Mouse (Mus musculus) heart, postnatal 0 days (tissue): Measurements from ENCODE around the gene Sost. TPM values are rescaled to one million over a fixed set of nuclear protein-coding genes. Genes with fewer than 3 reads are reported as not detected.

Experiments
- ATAC-seq: fragments of 200-750 bp; cut with Nextera tagmentation; 2 replicates; pipeline ENCODE4 v1.8.0; 2017; ENCODE audit warnings: low read depth, moderate number of reproducible peaks, moderate library complexity; ENCODE audit not compliant: insufficient read depth
- DNase-seq: peaks from one replicate; pipeline ENCODE4 v3.0.0-alpha.2; 2016; ENCODE audit warnings: low spot score
- H3K27ac ChIP-seq: fragments of 300-500 bp; sonication (generic); 2 replicates; pipeline ENCODE4 v1.5.1; 2014; ENCODE audit warnings: low read depth, mild to moderate bottlenecking
- H3K27me3 ChIP-seq: fragments of 300-500 bp; sonication (generic); 2 replicates; pipeline ENCODE4 v1.6.1; 2014; ENCODE audit warnings: low read length, mixed read lengths; ENCODE audit not compliant: control insufficient read depth, insufficient read depth
- H3K36me3 ChIP-seq: fragments of 300-500 bp; sonication (generic); replicated peaks from 2 replicates; pipeline ENCODE4 v1.6.1; 2014; ENCODE audit warnings: low read length, mixed read lengths; ENCODE audit not compliant: control insufficient read depth, insufficient read depth
- H3K4me1 ChIP-seq: fragments of 300-500 bp; sonication (generic); 2 replicates; pipeline ENCODE4 v1.6.1; 2014; ENCODE audit warnings: antibody characterized with exemption; ENCODE audit not compliant: control insufficient read depth, insufficient read depth
- H3K4me2 ChIP-seq: fragments of 300-500 bp; sonication (generic); 2 replicates; pipeline ENCODE4 v1.6.1; 2014; ENCODE audit warnings: low read depth, mild to moderate bottlenecking, low read length, moderate library complexity
- H3K4me3 ChIP-seq: fragments of 300-500 bp; sonication (generic); 2 replicates; pipeline ENCODE4 v1.5.1; 2014; ENCODE audit warnings: low read depth, low read length
- H3K9ac ChIP-seq: fragments of 300-500 bp; sonication (generic); replicated peaks from 2 replicates; pipeline ENCODE4 v1.6.1; 2014; ENCODE audit warnings: low read depth, low read length, mixed read lengths
- H3K9me3 ChIP-seq: fragments of 300-500 bp; sonication (generic); replicated peaks from 2 replicates; pipeline ENCODE4 v1.6.1; 2016; ENCODE audit warnings: low read length; ENCODE audit not compliant: control insufficient read depth
- CTCF ChIP-seq: IDR thresholded peaks from 2 replicates; pipeline ENCODE4 v1.5.1; 2016; ENCODE audit warnings: antibody characterized with exemption, control low read depth, low read depth
- EP300 ChIP-seq: IDR thresholded peaks from 2 replicates; pipeline ENCODE4 v1.6.1; 2016; ENCODE audit warnings: antibody characterized with exemption, low read depth
- WGBS: fragments of 180-500 bp; shearing (Covaris S2); extraction: QIAGEN DNeasy Blood & Tissue Kit; methylation state at CpG from one replicate; pipeline ENCODE4 v1.1.7; 2014; 5-methylcytosine and 5-hydroxymethylcytosine counted together
- polyA plus RNA-seq: library from polyadenylated mRNA; unstranded; fragments of >200 nt; fragmentation: Nextera tagmentation; extraction: Ambion mirVana; gene quantifications from 2 replicates; pipeline ENCODE4 v1.2.1, GENCODE M21; 2015
- total RNA-seq: library from RNA; depleted of rRNA; stranded (reverse); fragments of >200 nt; gene quantifications from 2 replicates; pipeline ENCODE4 v1.2.3, GENCODE M21; 2014; ENCODE audit warnings: low replicate concordance

Gene Sost
- total and polyA plus RNA-seq, 2 experiments from 2014 or later = 2.7 to 6.5 TPM

GRCm38 (mm10) chr11:101950021-101950420 lies 16.8 kb downstream of the Sost start:
- DNase-seq = no peak
- peaks cover 24% of the 10 kb centered on the region for H3K4me1 ChIP-seq

GRCm38 (mm10) chr11:101946525-101946924 lies 20.3 kb downstream of the Sost start:
- H3K4me3 ChIP-seq = no peak overlapping the region
- H3K27ac ChIP-seq = no peak overlapping the region
- H3K4me2 ChIP-seq = no peak overlapping the region
- no peaks in the 10 kb centered on the region for H3K36me3 ChIP-seq
- no peak overlapping the region for H3K9ac ChIP-seq
- peak; percentile 8; the same call in 1 of the 2 replicates for TF ChIP-seq CTCF
- no peak for TF ChIP-seq EP300
- H3K9me3 ChIP-seq = no peaks in the 10 kb centered on the region
- 0 out of 2 replicates have a peak, but pooled peaks cover 3% of the 10 kb centered on the region for H3K27me3 ChIP-seq
- DNase-seq = no peak
- no peaks in the 10 kb centered on the region for H3K4me1 ChIP-seq
- WGBS = 44% methylated on average over 5 of the region's 5 CpGs
- no peak for ATAC-seq

More at GRCm38 (mm10) chr11:101950021-101950420, 16.8 kb downstream of the Sost start:
- Histone ChIP-seq H3K27ac (no peak overlapping the region), H3K4me3 (no peak overlapping the region), H3K4me2 (no peak overlapping the region), H3K27me3 (0 out of 2 replicates have a peak, but pooled peaks cover 3% of the 10 kb centered on the region), H3K9ac (no peak overlapping the region), H3K9me3 (no peaks in the 10 kb centered on the region), H3K36me3 (no peaks in the 10 kb centered on the region)
- WGBS = 38% methylated on average over 5 of the region's 5 CpGs
- ATAC-seq = no peak
- TF ChIP-seq CTCF (no peak), EP300 (no peak)

DNA sequence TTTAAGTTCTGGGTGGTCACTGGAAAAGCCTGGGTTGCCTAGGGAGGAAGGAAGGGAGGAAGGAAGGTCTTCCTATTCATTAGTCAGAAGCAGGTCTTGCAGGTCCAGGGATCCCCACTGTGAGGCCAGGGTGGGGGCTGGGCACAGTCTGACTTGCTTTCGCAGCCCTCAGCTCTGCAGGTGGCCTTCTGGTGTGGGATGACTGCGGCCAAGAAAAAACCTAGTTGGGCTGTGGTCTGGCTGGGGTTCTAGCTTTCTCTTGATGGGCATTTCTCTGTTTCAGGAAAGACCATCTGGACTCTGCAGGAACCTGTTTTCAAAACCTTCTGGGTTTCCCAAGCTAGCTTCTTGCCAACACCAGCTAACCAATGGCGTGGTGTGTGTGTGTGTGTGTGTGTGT lies 23.8 kb downstream of the Sost start:
- no peaks in the 10 kb centered on the region for H3K9me3 ChIP-seq
- H3K4me1 ChIP-seq = no peaks in the 10 kb centered on the region
- H3K4me3 ChIP-seq = no peak overlapping the region
- WGBS = 35% methylated on average over 3 of the region's 3 CpGs
- no peak overlapping the region for H3K9ac ChIP-seq
- H3K27me3 ChIP-seq = no peaks in the 10 kb centered on the region
- no peak for ATAC-seq
- no peaks in the 10 kb centered on the region for H3K36me3 ChIP-seq
- H3K4me2 ChIP-seq = no peak overlapping the region
- no peak for DNase-seq
- TF ChIP-seq EP300 = no peak
- no peak for TF ChIP-seq CTCF
- H3K27ac ChIP-seq = no peak overlapping the region

DNA sequence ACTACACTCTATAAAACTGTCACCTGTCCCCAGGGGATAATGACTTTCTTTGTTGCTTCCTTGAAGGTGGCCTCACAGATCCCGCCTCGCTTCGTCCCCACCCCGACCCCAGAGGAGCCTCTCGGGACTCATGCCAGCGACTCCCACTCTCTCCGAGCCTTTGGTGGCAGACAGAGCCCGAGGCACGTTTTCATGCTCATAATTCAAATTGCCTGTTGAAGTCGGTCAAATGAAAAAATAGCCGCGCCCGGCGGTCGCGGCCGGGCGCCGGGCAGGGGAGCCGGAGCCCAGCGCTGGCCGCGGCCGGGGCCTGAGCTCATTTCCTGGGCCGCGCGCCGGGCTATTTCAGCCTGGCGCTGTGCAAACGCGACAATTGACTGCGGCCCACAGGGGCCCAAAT lies 29.7 kb downstream of the Sost start:
- Histone ChIP-seq H3K36me3 (no peaks in the 10 kb centered on the region), H3K4me2 (peak overlapping the region; percentile 66), H3K4me3 (peak overlapping the region; percentile 42), H3K9ac (peak overlapping the region; percentile 38), H3K9me3 (no peaks in the 10 kb centered on the region), H3K4me1 (no peaks in the 10 kb centered on the region), H3K27me3 (no peaks in the 10 kb centered on the region), H3K27ac (peak overlapping the region; percentile 3; the same call in 1 of the 2 replicates)
- no peak for TF ChIP-seq EP300
- TF ChIP-seq CTCF = no peak
- ATAC-seq (0 out of 2 replicates have a peak, but pooled peaks have one; percentile 14), DNase-seq (peak; percentile 36)
- 1% methylated on average over 32 of the region's 32 CpGs for WGBS

DNA sequence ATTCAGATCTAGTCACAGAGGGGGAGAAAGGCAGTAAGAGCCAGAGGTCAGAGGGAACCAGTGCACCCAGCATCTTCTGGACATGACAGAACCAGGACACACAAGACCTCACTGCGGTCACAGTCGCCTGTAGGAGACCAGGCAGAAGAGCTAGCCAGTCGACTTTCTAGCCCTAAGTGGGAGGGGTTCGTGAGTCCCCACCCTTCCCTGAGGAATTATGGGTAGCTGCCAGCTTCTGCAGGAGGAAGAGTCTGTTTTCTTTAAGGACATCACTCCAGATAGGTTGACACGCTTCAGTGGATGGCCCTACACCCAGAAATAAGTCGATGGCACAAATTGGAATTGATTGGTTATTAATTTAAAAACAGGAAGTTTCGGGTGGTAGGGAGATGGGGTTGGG lies 30.4 kb downstream of the Sost start:
- TF ChIP-seq CTCF (no peak), EP300 (no peak)
- Histone ChIP-seq H3K4me1 (no peaks in the 10 kb centered on the region), H3K27me3 (no peaks in the 10 kb centered on the region), H3K4me3 (no peak overlapping the region), H3K4me2 (no peak overlapping the region), H3K9me3 (no peaks in the 10 kb centered on the region), H3K27ac (no peak overlapping the region), H3K9ac (no peak overlapping the region), H3K36me3 (no peaks in the 10 kb centered on the region)
- whole genome bisulfite sequencing = 51% methylated on average over 7 of the region's 7 CpGs
- DNase-seq (no peak), ATAC-seq (no peak)

- Histone ChIP-seq H3K36me3 (no peaks in the 10 kb centered on the region), H3K4me2 (no peak overlapping the region), H3K9me3 (no peaks in the 10 kb centered on the region), H3K27ac (no peak overlapping the region), H3K4me1 (no peaks in the 10 kb centered on the region), H3K4me3 (no peak overlapping the region), H3K27me3 (no peaks in the 10 kb centered on the region), H3K9ac (no peak overlapping the region)
- WGBS = 83% methylated on average over 3 of the region's 3 CpGs
- no peak for TF ChIP-seq CTCF
- TF ChIP-seq EP300 = no peak
- ATAC-seq = no peak
- DNase-seq = no peak
Measured at GRCm38 (mm10) chr11:101935743-101936142, 31.1 kb downstream of the Sost start.
